Mouse (Mus musculus) Muller cell, postnatal 12 days (primary cell): ENCODE data around the gene Fgfr2.

Source experiments
- DNase-seq: peaks from one replicate; pipeline ENCODE4 v3.0.0-alpha.2; 2015; ENCODE audit errors: inconsistent ontology term

Fgfr2 gene

GRCm38 (mm10) chr7:132411708-132412107 is 711.4 kb downstream of the Fgfr2 start:
- no peak for DNase-seq

DNA sequence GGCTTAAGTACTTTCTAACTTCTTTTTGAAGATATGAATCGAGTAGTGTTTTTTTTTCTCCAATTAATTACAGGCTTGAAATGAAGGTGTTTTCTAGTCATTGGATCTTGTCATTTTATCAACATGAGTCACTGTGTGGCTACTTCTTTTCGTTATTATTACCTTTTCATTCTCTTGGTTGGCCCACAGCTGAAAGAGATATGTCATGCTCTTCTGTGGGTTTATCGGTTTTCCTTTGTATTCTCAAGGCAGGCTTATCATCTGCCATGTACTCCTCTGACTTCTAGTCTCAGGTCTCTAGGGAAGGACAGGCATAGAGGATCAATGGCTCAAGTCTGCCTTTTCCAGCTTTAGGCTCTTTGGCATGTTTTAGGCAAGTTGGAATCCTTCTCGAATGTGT is 712.2 kb downstream of the Fgfr2 start:
- no peak for DNase-seq

- no peak for DNase-seq
These were observed 713.3 kb downstream of the Fgfr2 start for GRCm38 (mm10) chr7:132409890-132410289.

GRCm38 (mm10) chr7:132402377-132403084 is 720.6 kb downstream of the Fgfr2 start:
- no peak for DNase-seq

DNA sequence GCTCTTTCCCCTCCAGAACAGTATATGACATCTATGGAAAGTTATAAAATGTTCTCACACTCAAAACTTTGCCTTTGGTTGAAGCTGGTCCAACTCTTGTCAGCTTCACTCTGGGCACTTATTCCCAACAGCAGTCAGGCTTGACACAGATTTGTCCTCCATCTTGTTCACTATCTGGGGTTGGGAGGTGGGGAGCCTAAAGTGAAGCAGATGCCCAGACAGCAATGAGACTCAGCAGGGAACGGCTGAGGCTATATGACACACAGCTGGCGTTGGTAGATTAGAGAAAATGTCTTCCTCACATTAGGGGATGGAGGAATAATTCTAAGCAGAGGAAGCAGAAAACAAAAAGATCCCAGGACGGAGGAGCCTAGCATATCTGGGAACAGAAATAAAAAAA is 724.7 kb downstream of the Fgfr2 start:
- no peak for DNase-seq

- DNase-seq: no peak
These were observed 726.4 kb downstream of the Fgfr2 start for GRCm38 (mm10) chr7:132396661-132397322.

DNA sequence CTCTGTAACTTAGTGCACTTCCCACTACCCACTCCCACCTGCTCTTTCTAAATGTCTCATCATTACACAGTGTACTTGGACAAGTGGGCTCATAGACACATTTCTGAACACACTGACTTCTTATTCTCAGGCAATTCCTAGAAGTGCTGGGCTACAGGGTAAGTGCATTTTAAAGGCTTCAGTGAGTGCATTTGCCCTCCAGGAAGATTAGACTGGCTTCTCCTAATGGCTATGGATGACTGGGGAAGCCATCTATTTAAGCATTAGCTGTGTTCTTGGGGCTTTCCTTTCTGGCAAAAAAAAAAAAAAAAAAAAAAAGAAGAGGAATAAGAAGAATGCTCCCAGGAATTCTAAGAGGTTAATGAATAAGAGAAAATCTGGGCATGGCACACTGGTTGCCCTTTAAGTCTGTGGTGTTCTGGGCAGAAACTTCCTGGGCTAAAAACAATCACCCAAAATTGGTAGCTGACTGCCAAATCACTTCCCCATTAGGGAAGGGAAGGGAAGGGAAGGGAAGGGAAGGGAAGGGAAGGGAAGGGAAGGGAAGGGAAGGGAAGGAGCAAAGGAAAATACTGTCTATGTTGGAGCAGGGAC is 729.5 kb downstream of the Fgfr2 start:
- DNase-seq: peak; percentile 17

DNA sequence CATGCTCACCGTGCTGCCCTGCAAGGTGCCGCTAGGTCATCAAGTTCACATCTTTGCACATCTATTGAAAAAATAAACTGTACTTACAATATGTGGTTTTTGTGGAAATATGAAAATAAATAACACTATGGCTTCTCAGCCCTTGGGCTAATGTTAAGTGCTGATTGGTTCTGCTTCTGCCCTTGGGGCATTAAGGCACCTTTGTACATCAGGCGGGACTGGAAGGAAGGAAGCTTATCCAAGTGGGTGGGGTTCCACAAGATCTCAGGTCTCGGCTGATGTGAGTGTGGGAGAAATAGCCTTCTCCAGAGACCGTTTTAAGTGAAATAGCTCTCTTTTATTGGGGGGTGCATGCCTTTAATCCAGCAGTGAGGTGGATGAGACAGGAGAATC is 730.1 kb downstream of the Fgfr2 start:
- DNase-seq: no peak

DNA sequence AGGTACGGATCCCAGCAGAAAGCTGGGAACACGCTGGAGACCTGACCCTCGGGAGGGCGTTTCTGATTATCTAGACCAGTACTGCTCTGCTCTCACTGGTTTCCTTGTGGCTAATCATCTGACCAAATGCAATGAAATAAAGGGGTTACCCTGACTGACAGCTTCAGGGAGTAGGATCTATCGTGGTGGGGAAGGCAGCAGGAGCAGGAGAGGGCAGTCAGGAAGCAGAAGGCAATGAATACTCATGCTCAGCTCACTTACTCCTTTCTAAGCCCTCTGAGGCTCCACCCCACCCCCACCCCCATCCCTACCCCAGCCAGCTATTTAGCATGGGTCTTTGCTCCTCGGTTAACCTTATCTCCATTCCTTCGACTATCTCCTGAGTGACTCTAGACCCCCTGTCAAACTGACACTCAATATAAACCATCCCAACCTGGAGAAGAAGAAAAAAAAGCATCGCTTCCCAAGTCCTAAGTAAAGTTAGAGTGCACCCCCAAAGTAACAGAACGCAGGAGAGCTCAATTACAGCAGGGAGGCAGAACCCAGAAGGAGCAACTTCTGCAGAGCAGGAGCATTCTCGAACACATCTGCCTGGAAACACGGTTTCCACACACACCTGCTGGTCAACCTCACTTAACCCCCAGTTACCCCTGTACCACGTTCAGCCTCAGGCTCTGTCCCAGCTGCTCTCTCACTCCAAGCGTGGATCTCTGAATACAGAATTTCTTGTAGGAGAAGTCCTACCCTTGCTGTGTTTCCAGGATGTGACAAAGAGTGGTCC is 730.7 kb downstream of the Fgfr2 start:
- no peak for DNase-seq

GRCm38 (mm10) chr7:132389473-132389872 is 733.7 kb downstream of the Fgfr2 start:
- no peak for DNase-seq

DNA sequence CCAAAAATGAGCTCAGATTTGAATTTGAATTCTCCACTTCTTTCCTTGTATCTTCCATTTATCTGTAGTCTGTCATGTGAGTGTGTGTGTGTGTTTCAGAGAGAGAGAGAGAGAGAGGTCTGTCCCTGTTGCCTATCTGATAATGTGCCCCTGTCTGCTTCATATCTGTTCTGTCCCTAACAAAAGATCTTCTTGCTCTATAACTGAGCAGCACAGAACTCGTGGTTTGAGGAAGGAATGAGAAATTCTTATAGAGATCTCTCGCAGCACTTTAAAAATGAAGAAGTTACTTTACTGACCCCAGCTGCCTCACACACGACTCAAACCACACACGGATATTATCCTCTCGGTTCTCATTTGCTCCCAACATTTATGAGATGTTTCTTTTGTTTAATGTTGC is 735.6 kb downstream of the Fgfr2 start:
- DNase-seq: no peak

DNA sequence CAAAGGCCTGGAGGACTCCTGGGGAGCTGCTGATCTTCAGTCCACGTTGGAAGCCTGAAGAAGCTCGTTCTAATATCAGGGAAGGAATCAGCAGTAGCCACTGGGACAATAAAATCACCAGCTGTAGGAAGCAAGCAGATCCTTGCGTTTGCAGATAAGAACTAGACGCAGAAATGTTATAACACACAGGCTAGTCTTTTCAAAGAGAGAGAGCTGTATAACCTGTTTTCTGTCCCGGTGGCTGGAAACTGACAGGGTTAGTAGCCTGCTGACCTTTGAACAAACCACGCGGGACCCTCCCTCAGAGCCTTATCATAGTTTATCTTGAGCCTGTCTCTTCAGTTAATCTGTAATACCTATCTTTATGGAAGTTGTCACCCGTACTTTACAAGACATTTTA is 736.8 kb downstream of the Fgfr2 start:
- DNase-seq: no peak

DNA sequence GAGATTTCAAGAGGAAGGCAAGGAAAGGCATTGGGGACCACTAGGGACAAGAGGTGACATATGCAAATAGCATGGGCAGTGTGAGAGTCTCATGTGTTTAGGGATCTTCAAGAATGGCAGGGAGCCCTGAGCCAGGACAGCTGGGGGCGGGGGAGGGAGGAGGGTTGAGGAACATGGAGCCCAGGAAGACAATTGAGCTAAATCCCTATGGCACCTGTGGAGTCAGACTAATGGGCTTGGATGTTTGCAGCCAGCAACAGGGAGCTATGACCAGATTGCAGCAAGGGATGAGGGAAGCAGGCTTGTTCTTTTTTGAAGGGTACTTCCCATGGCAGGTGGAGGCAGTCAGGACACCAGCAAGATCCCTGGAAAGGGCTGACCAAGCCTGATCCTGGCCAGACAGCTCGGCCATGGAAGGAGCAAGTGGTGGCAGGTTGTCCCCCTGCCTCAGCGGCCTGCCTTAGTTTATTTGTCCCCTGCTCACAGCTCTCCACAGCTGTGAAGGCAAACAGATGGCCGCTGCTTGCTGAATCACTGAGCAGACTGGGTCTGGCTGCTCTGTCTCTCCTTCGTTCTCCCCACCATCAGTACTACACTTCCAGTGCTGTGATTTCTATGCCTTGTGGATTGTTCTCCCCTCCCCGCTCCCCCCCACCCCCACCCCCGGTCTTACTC is 737.6 kb downstream of the Fgfr2 start:
- DNase-seq: no peak

DNA sequence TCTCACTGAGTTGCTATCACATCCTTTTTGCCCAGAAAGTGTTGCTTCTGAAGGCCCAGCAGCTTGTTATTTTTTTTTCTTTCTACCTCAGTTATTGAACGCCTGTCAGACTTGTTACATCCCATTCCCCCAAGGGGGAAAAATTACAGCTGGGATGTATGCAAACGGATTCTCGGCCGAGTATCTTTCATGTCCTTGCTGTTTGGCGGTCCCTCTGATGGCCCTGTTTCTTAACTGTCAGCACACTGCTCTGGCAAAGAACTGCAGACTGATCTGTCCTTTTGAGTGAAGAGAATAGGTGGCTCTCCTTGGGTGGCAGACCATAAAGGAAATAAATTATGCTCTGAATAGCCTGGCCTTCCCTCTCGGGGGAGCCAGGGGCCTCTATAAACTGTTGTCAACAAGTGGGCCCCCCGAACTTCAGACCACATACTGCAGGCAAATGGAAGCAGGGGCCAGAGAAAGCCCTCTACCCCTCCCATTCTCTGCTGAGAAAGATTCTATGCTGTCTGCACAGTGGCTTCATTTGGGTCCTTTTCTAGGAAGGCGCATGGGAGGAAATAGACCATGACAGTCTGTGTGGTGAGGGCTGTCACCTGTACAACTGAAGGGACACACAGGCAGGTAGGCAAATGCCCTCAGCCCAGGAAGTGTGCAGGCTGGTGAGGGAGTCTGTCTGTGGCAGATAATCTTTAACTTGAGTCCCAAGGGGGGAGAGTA is 738.3 kb downstream of the Fgfr2 start:
- DNase-seq: no peak

DNA sequence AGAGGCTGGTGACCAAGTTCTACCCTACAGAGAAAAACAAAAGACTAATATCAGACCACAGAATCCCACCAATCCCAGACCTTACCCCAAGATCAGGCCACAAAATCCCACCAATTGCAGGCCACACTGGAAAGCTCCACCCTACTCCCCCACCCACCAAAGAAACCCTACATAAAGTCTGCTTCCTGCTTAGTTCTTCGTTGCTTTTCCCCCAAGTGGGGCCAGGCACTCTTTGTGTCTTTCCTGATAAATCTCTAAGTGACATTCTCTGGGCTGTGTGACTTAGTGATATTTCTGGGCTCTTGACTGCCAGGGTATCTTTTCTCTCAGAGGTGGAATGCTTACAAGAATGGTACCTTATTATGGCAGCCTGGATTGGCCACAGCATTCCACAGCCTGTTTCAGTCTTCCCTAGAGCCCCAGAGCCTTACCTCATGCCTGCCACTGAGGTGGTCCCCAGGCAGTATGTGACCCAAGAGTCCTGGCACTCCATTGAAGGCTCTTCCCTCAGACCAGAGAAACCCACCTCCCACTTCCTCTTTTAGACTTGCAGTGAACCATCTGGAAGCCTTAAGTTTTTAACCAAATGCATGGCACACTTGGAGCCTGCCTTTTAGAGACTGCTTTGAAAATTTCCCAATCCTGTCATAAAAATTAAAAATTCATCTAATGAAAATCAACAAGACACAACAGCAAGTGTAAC is 742.4 kb downstream of the Fgfr2 start:
- DNase-seq: no peak

GRCm38 (mm10) chr7:132377913-132378312 is 745.2 kb downstream of the Fgfr2 start:
- no peak for DNase-seq

- DNase-seq: peak; percentile 28
These were observed 749.4 kb downstream of the Fgfr2 start for GRCm38 (mm10) chr7:132373594-132374378.

DNA sequence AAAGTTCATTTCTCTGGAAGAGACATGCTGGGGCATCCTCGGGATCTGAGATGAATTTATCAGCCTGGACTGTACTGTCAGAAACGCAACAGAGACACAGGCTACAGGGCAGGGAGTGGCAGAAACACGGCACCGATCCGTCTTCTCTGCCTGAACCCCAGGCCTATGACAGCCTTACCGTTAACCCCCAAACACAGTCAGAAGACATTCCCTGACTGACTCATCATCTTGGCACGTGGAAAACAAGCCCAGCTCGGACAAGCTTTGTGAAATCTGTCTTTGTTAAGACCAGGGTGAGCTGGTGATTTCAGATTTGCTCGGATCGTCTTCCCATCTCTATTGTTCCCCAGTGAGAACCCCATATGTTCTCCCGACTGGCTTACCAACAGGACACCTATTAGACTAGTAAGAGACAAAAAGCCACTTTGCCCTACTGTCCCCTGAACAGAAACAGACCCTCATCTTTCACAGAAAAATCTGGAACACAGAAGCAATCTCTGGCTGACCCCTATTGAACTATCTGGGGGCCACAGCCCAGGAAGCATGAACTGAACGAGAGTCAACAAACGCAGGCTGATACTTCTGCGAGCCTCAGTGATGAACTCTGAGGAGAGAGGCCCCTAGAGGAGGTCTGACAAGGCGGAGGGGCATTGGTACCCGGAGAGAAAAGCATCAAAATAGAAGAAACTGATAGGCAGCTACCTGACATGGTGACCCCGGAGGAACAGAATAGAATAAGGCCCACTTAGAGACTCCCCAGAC is 750.2 kb downstream of the Fgfr2 start:
- DNase-seq: no peak

GRCm38 (mm10) chr7:132371832-132372231 is 751.3 kb downstream of the Fgfr2 start:
- no peak for DNase-seq
